Mouse (Mus musculus) yolk sac, embryonic 10.5 days (tissue): ENCODE results near the gene Pmepa1.
A peak's percentile ranks its signal among the peaks of the same experiment; 100 is the strongest.

ENCODE experiments used
- DNase-seq: peaks from one replicate; pipeline ENCODE4 v3.0.0-alpha.2; 2017; ENCODE audit warnings: low spot score

The Pmepa1 gene

DNA sequence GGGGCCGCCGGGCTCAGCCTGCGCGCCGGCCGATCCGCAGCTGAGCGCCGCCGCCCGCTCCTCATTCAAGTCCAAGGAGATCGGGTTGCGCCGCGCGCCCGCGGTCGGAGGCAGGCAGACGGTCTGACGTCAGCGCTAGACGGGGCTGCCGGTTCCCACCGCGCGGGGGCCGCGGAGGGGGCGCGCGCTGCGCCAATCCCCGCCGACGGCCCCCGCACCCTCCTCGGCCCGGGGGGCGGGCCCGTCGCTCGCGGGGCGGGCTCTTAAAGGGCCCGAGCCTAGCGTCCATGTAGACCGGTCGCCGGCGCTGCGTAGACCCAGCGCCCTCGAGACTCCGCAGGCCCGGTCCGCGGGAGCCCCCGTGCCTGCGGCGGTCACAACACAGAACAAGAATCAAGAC, at the start of gene Pmepa1:
Pmepa1 (minus strand) TSS at position 125 of the 400 bp plus-strand sequence.
- peak; percentile 83 for DNase-seq

DNA sequence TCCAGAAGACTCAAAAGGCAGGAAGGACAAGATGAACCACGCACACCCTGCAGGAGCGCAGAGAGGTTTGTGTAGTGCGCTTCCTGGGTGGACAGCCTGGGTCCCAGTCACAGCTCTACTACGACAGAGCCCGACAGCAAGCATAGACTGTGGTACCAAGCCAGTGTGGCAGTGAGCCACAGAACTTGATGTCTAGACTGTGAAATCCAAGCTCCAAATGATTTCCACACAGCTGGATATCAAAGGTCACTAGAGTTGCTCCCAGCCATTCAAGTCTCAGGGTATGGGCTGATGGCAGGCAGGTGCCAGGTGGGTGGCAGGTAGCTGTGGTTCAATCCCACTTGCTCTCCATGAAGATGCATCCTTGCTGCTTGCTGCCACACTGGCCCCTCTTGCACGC, 45.4 kb upstream of the Pmepa1 start:
- DNase-seq: no peak

DNA sequence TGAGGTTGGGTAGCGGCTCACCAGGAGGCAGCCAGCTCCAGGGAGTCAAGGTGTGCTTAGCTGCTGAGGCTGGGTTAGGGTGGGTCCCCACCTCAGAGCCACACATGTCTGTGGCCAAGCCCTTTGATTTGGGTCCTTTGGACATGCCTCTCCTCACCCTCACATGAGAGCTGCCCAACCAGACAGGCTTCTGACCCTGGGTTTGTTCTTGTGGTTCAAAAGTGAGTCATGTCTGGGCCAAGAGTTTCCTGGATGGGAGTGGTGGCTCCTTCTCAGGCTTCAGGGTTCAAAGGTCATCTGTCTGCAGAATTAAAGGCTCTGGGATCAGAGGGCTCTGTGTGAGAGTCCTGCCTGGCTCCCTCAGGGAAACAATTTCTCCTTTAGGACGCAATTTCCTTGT, 44.9 kb upstream of the Pmepa1 start:
- DNase-seq: no peak

DNA sequence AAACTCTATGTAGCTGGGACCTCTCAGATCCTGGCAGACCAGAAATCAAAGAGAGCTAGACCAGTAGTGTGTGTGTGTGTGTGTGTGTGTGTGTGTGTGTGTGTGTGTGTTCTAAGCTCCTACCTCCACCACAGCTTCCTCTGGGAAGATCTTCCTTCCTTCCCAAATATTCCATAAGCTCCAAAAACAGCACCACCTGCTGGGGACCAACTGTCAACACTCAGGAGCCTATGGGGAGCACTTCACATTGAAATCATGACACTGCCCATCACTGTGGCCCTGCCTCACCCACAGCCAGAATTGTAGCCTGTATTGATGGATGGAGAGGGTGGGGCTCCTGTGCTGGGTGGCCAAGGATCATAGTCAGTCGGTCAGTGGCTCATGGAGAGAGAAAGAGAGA, 38.0 kb upstream of the Pmepa1 start:
- no peak for DNase-seq

DNA sequence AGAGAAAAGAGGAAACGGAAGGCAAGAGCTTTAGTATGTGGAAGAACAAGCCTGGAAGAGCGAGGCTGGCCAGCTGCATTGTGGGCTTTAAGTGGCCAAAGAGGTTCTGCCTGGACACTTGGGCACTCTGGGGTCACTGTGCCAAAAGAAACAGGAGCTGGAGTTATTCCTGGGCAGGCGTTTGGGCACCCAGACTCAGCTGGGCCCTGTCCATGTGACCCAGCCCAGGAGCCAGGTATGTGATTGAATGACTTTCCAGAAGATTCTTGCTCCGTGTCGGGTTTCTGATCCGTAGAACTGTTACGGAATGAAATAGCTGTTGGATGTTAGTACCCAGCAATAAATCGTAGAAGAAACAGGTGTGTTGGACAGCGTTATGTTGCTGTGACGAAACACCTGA, 32.2 kb upstream of the Pmepa1 start:
- DNase-seq: no peak

DNA sequence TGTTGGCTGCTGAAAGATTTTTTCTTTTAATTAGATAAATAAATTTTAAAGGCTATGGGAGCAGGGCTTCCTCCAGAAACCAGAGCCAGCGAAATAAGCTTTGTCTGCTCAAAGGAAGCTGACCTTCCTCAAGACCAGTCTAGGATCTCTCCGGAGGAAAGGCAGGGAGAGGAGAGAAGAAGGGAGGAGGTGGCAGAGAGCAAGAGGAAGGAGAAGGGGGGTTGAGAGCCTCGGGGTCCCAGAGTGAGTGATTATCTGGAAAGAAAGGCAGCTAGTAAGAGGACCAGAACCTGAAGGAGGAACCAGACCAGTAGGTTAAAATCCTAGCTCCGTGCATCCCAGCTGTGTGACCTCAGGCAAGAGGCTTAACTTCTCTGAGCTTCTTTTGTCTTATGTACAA, 31.7 kb upstream of the Pmepa1 start:
- DNase-seq: no peak

DNA sequence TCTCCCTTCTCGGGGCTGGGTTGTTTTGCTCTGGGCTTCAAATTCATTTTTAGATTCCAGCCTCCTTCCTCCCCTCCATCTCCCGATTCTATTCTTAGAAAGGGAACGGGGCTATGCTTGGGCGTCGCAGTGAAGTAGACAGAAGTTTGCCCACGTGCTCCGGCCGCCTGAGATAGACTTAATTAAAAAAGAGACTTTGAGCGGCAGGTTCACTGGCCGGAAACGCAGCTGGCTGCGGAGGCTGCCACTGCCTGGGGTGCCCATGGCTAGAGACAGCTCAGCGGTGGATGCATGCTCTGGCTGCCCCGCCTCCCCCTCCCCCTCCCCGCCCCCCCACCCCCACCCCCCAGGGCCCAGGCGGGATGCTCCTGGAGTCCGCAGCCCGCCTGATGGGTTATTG, 31.2 kb upstream of the Pmepa1 start:
- DNase-seq: peak; percentile 10

DNA sequence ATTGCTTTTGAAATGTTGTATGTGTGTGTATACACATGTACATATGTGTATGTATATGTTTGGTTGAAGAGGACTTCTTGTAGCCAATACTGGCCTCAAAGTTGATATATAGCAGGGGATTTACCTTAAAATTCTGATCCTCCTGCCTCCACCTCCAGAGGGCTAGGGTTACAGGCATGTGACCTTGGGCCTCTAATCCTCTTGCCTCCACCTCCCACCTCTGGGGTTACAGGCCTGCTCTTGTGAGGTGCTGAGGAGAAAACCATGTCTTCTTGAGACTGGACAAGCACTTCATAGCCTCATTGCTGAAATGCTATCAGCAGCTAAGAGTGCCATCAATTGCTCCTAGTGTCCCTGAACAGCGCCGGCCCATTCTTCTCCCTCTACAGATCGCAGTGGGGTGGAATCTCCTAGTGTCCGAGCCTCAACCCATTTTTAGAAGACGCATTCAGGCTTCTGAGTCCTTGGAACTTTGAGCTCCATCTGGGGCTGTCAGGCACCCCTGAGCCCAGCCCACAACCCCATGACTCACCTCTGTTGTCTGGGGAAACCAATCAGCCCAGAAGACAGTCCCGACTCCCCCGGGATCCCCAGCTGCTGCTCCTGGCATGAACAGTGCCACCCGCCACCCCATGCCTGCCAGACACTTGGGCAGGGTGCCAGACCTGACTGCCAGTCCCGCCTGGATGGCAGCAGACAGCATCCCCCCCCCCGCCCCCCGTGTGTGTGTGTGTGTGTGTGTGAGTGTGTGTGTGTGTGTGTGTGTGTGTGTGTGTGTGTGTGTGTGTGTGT, 30.6 kb upstream of the Pmepa1 start:
- DNase-seq: no peak

DNA sequence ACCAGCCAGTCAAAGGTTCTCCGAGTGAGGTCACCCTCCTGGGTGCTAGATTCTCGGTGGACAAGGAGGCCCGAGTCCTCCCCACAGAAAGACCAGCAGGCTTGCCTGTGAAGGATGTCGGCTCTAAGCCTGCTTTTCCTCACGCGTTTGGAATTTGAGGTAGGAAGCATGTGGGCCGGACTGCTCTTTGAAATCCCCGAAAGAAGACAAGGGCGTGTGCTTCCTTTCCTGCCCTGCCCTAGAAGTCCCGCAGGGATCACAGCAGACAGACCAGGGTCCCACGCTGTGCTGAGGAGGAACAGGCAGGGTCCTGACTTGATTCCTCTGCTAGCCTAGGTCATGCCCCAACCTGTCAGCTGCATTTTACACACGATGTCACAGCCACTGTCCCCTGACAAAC, 28.7 kb upstream of the Pmepa1 start:
- DNase-seq: no peak

DNA sequence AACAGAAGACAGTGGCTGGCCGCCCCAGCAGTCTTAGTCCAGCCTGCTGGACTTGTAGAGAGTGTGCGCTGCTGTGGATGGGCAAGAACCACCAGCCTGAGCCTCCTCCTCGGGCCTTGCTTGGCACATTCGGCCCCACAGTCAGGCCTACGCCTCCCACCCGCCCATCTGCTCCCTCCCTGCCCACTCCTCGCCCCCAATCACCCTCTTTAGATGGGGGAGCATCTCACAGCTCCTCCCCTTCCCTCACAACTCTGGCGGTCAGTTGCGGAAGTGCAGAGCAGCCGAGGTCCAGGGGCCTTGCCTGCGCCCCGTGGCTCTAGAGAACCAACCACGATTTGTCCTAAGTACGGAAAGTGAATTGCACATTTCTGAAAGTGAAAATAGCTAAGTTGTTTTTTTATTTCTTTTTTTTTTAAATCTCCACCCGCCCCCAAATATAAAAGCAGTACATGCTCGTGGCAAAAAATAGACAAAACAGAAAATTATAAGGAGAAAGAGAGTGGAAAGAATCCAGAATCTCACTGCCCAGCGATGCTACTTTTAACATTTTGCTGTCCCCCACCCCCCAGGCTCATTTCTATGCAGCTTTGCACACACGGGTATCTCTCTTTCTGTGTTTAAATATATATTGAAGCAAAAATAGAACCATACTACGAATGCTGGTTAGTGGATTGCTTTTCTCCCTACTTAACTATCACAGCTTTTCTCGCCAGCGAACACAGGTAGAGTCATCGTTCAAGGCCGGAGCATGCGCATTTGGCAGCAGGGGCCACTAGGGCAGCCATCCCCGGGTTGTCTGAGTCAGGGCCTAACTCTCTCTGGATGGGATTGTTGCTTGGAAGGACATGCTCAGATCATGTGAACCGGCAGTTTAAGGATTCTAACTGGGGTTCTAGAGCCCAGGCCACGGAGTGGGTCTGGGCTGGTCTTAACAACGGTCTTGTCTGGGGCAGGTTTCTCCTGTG, 24.6 kb upstream of the Pmepa1 start:
- no peak for DNase-seq

DNA sequence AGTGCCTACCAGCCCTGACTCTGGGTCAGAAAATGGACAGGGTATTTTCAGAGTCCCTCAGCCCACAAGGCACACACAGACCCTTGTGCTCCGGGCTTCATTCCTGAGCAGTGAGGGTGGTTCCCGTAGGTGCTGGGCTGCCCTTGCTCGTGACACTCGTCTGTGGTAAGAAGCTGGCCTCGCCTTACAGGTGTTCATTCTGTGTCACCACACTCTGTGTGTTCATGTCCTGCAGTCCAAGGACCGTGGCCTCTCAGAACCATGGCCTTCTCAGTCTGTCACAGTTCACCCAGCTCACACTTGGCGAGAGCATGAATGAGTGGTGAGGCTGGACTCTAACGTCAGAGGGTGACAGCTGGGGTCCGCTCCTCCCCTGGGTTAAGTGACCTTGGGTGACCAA, 20.1 kb upstream of the Pmepa1 start:
- no peak for DNase-seq

DNA sequence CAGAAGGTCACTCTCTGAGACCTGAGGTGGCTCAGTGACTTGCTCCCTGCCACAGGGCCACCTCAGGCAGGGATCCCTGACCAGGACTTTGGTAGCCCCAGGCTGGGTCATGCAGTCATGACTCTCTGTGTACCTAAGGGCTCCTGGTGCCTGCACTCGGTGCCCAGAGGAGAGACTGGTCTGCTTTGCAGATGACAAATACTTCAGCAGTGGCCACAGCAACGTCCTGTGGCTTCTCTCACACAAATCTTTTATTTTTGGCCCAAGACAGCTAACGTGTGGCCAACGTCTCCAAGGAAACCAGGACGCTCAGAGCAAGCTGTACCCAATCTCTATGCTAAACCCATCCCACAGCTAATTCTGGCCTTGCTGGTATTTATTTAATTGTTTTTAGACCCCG, 16.7 kb upstream of the Pmepa1 start:
- no peak for DNase-seq

DNA sequence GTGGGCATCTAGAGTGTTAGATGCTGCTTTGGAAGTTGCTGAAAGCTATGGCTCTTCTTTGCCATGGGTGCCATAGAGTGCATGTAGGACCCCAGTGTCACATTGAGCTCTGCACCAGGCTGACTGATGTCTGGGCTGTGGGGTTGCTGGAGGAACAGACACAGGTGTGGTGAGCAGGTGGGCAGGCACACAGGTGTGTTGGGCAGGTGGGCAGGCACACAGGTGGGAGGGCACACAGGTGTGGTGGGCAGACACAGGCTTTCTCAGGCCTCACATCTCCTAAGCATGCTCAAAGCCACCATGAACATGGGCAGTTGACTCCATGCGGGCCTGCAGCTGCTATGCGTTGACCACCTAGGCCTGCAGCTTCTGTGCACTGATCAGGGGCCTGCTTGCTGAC, 16.2 kb upstream of the Pmepa1 start:
- no peak for DNase-seq

DNA sequence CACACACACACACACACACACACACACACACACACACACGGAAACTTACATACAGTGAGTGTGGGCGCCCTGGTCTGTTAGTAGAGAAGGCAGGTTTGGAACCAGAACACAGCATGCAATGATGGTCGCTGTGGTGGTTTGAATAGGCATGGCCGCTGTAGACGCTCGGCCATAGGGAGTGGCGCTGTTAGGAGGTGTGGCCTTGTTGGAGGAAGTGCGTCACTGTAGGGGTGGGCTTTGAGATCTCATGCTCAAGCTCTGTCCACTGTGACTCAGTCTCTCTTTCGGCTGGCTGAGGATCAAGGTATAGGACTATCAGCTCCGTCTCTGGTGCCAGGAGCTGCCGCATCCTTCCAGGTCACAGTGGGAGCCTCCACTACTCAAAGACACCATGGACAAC, 14.6 kb upstream of the Pmepa1 start:
- no peak for DNase-seq

DNA sequence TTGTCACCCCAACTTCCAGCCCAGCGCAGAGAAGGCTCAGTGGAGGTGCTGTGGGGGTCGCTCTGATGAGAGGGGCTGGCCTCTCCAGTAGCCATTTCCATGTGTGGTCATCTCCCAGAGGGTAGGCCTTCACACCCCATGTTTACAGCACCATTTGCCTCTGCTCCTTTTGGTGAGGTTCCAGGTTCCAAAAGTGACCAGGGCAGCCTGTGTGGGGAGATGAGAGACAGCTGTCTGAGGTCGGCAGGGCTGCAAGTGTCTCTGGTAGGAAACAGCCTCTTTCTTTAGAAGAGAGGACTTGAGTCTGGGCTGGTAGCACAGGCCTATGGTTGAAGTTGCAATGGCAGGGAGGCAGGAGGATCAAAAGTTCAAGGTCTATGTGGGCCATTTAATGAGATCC, 13.6 kb upstream of the Pmepa1 start:
- DNase-seq: no peak

DNA sequence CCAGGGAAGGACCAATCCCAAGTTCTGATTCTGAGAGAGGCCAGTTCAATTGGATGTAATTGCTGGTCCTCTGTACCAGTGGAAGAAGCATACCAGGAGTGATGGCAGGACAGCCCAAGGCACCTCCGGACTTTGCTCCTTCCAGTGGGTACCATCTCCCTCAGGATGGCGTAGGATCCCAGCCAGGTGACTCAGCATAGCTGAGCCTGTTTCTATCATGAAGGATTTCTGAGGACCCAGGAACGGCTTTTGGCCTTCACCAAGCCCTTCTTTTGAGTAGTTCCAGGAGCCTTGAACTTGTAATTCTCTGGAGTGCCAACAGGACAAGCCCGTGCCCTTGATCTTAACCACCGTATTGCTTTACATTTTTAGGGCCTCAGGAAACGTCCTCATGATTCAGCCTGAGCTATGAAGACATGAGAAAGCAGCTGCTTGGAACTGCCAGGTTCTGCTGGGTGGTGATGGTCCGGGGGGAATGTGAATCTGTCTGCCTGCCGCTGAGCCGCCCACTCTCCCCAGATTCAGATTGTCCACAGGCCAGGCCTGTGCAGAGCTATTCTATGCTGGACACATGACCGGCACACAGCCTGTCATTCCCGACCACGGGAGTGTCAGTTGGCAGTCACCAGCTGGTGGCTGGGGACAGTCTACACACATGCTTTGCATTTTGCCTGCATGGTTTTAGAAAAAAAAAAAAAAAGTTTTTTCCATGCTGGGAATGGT, 9.6 kb upstream of the Pmepa1 start:
- no peak for DNase-seq

DNA sequence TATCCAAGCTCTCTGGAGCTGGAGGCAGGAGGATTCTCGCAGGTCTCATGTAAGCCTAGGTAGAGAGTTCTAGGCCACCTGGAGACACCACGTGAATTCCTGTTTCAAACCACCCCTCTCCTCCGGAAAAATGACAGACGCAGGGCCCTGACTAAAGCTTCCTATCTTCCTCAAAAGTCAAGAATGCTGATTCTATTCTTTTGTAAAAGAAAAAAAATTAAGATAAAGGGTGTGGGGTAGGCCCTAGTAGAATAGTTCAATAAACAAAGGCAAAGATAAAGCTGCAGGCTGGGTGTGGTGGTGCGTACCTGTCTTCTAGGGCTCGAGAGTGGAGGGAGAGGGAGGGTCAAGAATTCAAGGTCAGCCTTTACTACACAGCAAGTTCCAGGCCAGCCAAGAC, 8.4 kb upstream of the Pmepa1 start:
- DNase-seq: no peak

DNA sequence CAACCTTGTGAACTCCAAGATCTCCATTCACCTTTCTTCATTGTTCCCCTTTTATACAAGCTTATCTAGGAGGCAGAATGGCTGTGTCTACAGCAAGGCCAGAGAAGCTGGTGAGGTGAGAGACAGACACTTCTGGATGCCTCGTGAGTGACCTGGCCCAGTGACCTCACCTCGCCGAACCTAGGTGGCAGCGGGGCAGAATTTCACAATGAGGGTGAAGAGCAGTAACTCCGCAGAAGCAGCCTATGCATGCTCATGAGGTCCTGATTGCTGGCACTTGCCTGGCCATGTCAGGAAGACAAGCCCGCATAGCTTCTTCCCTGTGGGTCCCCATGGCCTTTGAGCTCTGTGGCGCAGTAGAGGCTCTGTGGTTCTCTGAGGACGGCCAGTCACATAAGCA, 5.9 kb upstream of the Pmepa1 start:
- no peak for DNase-seq

DNA sequence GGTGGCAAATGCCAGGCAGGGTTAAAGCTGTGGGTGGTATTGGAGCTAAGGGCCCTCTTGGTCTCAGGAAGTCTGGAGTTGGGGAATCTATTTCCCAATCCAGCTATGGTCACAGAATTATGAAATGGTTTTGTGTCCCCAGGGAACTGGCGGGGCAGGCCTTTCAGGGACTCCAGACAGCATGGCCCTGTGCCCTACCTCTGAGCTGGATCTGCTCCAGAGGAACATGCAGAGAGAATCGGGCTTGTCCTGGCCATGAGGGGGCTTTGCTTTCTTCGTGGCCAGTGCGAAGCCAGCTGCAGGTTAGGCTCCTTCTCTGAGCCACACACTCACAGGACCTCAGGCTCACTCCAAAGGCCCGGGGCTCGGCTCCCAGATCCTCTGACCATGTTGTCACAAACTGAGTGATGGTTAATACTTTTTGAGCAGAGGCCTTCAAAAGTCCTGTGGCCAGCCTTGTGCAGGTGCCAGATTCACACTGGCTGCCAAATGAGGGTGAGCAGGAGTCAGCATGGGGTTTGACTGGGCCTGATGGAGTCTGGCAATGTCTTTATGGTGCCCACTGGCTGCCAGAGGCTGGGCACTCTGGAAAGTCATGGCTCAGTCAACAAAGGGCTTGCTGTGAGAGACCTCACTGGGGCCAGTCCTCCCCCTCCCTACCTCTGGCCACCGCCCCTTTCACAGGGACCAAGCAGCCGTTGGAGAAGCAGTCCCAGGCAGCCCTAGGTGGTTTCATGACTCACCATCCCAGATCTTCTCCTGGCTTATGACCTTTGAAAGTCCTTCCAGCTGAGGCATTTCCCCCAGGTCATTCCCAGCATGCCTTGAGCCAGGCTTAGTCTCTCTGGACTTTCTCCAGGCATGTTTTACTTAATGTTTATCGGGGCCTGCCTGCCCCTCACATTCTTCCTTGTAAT, 4.9 kb upstream of the Pmepa1 start:
- DNase-seq: no peak

DNA sequence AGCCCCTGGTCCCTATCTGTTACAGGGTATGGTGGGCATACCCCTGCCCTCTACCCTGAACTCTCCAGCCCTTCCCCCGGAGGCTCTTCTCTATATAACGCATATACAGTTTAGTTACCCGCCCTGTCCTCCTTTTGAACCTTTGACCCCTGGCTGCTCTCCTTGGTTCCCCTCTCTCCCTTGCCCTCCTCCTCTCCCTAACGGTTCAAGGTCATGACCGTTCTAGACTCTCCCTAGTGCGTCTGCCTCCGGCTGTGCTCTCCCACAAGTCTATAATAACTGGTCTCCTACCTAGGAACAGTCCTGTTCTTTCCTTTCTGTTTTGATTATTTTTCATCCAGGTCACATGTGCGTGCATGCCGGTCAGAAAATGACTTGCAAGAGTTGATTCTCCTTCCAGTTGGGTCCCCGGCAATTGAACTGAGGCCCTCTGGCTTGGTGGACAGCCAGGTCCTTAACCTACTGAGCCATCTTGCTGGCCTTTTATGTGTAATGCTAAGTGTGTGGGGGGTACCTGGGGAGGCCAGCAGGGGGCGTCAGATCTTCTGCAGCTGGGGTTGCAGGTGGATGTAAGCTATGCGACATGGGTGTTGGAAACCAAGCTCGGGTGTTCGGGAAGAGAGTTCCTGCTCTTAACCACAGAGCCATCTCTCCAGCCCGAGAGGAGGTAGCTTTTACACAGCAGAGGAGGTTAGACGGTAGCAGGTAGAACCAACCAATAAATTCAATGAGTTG, 2.7 kb upstream of the Pmepa1 start:
- DNase-seq: no peak

DNA sequence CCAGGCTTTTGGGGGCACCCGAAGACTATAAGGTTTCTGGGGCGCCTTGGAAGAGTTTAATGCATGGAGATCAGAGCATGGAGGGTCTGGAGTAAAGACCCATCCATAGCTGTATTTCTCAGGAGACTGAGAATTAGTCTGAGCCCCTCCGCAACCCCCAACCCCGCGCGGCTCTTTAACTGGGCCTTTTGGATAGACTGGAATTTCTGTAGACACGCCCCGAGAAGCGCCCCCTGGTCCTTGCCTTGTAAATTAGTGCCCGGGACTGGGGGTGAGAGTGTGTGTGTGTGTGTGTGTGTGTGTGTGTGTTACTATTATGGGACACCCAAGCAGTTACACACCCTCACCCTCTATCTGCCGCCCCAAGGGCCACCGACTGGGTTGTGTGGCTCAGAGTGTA, 526 bp upstream of the Pmepa1 start:
- DNase-seq: no peak
